Mouse (Mus musculus): ENCODE data around the gene Ankrd55. TPM values are rescaled to one million over a fixed set of nuclear protein-coding genes. Genes with fewer than 3 reads are reported as not detected.

Ankrd55 gene
- polyA plus RNA-seq, 1 experiment, result 0.08 TPM

GRCm38 (mm10) chr13:112386494-112387075 is 98.3 kb downstream of the Ankrd55 start:
- Histone ChIP-seq H3K4me1 (ENCODE audit: control insufficient read depth, insufficient read depth, low read length) (0 out of 2 replicates have a peak, but pooled peaks cover 3% of the 10 kb centered on the region), H3K27ac (ENCODE audit: insufficient read depth, low read depth, low read length) (no peak overlapping the region), H3K36me3 (ENCODE audit: control insufficient read depth, insufficient read depth, low read length) (no peaks in the 10 kb centered on the region), H3K27me3 (replicated peaks; ENCODE audit: control insufficient read depth, insufficient read depth, low read length) (no peaks in the 10 kb centered on the region), H3K4me3 (ENCODE audit: insufficient read depth, low read depth, low read length) (no peak overlapping the region)
- DNase-seq, result peak; percentile 59
- no peak for TF ChIP-seq CTCF (conservative IDR thresholded peaks at IDR 0.05; ENCODE audit: insufficient read depth, insufficient read length, low read depth, low read length)
- no peak for TF ChIP-seq POLR2A (IDR thresholded peaks at IDR 0.05; ENCODE audit: low read depth, low read length)
- WGBS, result 35% methylated on average over 2 of the region's 2 CpGs

DNA sequence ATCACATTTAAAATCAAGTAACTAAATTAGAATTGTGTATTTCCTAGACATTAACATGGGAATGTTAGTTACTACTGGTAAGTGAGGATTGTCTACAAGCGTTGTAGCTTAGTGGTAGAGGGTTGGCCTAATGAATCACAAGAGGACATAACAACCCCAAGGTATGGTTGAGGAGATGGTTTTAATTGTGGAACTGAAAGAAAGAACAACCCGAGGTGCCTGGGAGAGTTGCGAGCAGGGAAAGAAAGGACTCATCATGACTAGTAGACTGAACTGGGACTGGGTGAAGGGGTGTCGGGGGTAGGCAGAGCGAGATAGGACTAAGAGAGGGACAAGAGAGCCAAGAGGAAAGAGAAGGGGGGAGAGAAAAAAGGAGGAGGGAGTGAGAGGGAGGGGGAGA is 99.0 kb downstream of the Ankrd55 start:
- Histone ChIP-seq H3K36me3 (ENCODE audit: control insufficient read depth, insufficient read depth, low read length) (no peaks in the 10 kb centered on the region), H3K4me1 (ENCODE audit: control insufficient read depth, insufficient read depth, low read length) (0 out of 2 replicates have a peak, but pooled peaks cover 3% of the 10 kb centered on the region), H3K4me3 (ENCODE audit: insufficient read depth, low read depth, low read length) (no peak overlapping the region), H3K27ac (ENCODE audit: insufficient read depth, low read depth, low read length) (no peak overlapping the region), H3K27me3 (replicated peaks; ENCODE audit: control insufficient read depth, insufficient read depth, low read length) (no peaks in the 10 kb centered on the region)
- WGBS, result 90% methylated on average over 5 of the region's 5 CpGs
- TF ChIP-seq POLR2A (IDR thresholded peaks at IDR 0.05; ENCODE audit: low read depth, low read length) (no peak), CTCF (conservative IDR thresholded peaks at IDR 0.05; ENCODE audit: insufficient read depth, insufficient read length, low read depth, low read length) (no peak)
- DNase-seq, result no peak

GRCm38 (mm10) chr13:112388176-112388575 is 99.9 kb downstream of the Ankrd55 start:
- TF ChIP-seq CTCF (conservative IDR thresholded peaks at IDR 0.05; ENCODE audit: insufficient read depth, insufficient read length, low read depth, low read length), result no peak
- no peak for TF ChIP-seq POLR2A (IDR thresholded peaks at IDR 0.05; ENCODE audit: low read depth, low read length)
- no peaks in the 10 kb centered on the region for H3K36me3 ChIP-seq (ENCODE audit: control insufficient read depth, insufficient read depth, low read length)
- 92% methylated on average over 3 of the region's 3 CpGs for WGBS
- H3K4me1 ChIP-seq (ENCODE audit: control insufficient read depth, insufficient read depth, low read length), result 0 out of 2 replicates have a peak, but pooled peaks cover 3% of the 10 kb centered on the region
- no peak overlapping the region for H3K27ac ChIP-seq (ENCODE audit: insufficient read depth, low read depth, low read length)
- DNase-seq, result no peak
- no peak overlapping the region for H3K4me3 ChIP-seq (ENCODE audit: insufficient read depth, low read depth, low read length)
- no peaks in the 10 kb centered on the region for H3K27me3 ChIP-seq (replicated peaks; ENCODE audit: control insufficient read depth, insufficient read depth, low read length)

DNA sequence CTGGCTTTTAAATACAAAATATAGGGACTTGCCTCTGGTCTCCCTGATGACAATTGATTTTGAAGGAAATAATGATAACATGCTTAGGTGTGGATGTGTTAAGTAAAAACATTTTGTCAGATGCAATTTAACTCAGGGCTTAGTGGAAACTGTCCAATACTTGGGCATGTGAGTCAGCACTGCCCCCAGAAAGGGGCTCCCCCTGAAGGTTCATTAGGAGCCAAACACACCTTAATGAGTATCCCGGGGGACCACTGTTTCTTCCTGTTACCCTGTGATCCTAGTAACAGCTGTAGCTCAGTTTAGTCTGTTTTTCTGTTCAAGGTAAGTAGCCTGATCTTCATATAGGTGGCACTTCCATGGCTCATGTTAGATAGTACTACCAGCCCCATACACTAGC is 102.0 kb downstream of the Ankrd55 start:
- 91% methylated on average over 1 of the region's 1 CpGs for WGBS
- no peak for TF ChIP-seq POLR2A (IDR thresholded peaks at IDR 0.05; ENCODE audit: low read depth, low read length)
- no peak for TF ChIP-seq CTCF (conservative IDR thresholded peaks at IDR 0.05; ENCODE audit: insufficient read depth, insufficient read length, low read depth, low read length)
- H3K4me1 ChIP-seq (ENCODE audit: control insufficient read depth, insufficient read depth, low read length), result no peaks in the 10 kb centered on the region
- no peak overlapping the region for H3K4me3 ChIP-seq (ENCODE audit: insufficient read depth, low read depth, low read length)
- no peaks in the 10 kb centered on the region for H3K27me3 ChIP-seq (replicated peaks; ENCODE audit: control insufficient read depth, insufficient read depth, low read length)
- no peak overlapping the region for H3K27ac ChIP-seq (ENCODE audit: insufficient read depth, low read depth, low read length)
- H3K36me3 ChIP-seq (ENCODE audit: control insufficient read depth, insufficient read depth, low read length), result no peaks in the 10 kb centered on the region
- DNase-seq, result no peak

DNA sequence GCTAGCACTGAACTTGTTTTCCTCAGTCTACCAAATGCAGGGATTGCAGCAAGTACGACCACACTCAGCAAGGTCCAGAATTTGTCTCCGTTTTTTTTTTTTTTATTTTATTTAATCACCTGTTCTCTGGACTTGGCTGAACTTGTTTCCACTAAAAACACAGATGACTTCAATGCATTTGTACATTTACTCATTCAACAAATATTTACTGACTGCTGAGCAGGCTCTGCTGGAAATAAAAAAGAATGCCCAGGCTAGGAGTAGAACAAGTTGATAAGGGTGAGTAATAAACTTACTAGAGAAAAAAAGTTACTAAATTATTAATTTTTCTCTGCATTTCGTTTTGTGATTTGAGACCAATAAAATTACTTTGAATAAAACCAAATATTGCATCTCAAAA is 103.1 kb downstream of the Ankrd55 start:
- WGBS, result 65% methylated on average over 3 of the region's 3 CpGs

GRCm38 (mm10) chr13:112393356-112393755 is 105.1 kb downstream of the Ankrd55 start:
- no peaks in the 10 kb centered on the region for H3K4me1 ChIP-seq (ENCODE audit: control insufficient read depth, insufficient read depth, low read length)
- WGBS, result 96% methylated on average over 2 of the region's 2 CpGs
- no peaks in the 10 kb centered on the region for H3K36me3 ChIP-seq (ENCODE audit: control insufficient read depth, insufficient read depth, low read length)
- H3K27me3 ChIP-seq (replicated peaks; ENCODE audit: control insufficient read depth, insufficient read depth, low read length), result no peaks in the 10 kb centered on the region
- no peak for DNase-seq
- H3K27ac ChIP-seq (ENCODE audit: insufficient read depth, low read depth, low read length), result no peak overlapping the region
- TF ChIP-seq CTCF (conservative IDR thresholded peaks at IDR 0.05; ENCODE audit: insufficient read depth, insufficient read length, low read depth, low read length) (no peak), POLR2A (IDR thresholded peaks at IDR 0.05; ENCODE audit: low read depth, low read length) (no peak)
- no peak overlapping the region for H3K4me3 ChIP-seq (ENCODE audit: insufficient read depth, low read depth, low read length)

More for the DNA sequence above, 103.1 kb downstream of the Ankrd55 start:
- Histone ChIP-seq H3K4me1 (ENCODE audit: control insufficient read depth, insufficient read depth, low read length) (no peaks in the 10 kb centered on the region), H3K4me3 (ENCODE audit: insufficient read depth, low read depth, low read length) (no peak overlapping the region), H3K27me3 (replicated peaks; ENCODE audit: control insufficient read depth, insufficient read depth, low read length) (no peaks in the 10 kb centered on the region), H3K27ac (ENCODE audit: insufficient read depth, low read depth, low read length) (no peak overlapping the region), H3K36me3 (ENCODE audit: control insufficient read depth, insufficient read depth, low read length) (no peaks in the 10 kb centered on the region)
- TF ChIP-seq CTCF (conservative IDR thresholded peaks at IDR 0.05; ENCODE audit: insufficient read depth, insufficient read length, low read depth, low read length), result no peak
- TF ChIP-seq POLR2A (IDR thresholded peaks at IDR 0.05; ENCODE audit: low read depth, low read length), result no peak
- DNase-seq, result no peak

GRCm38 (mm10) chr13:112394271-112394670 is 106.0 kb downstream of the Ankrd55 start:
- DNase-seq, result no peak
- no peak overlapping the region for H3K4me3 ChIP-seq (ENCODE audit: insufficient read depth, low read depth, low read length)
- TF ChIP-seq CTCF (conservative IDR thresholded peaks at IDR 0.05; ENCODE audit: insufficient read depth, insufficient read length, low read depth, low read length), result no peak
- TF ChIP-seq POLR2A (IDR thresholded peaks at IDR 0.05; ENCODE audit: low read depth, low read length), result no peak
- H3K27ac ChIP-seq (ENCODE audit: insufficient read depth, low read depth, low read length), result no peak overlapping the region
- no peaks in the 10 kb centered on the region for H3K4me1 ChIP-seq (ENCODE audit: control insufficient read depth, insufficient read depth, low read length)
- no peaks in the 10 kb centered on the region for H3K27me3 ChIP-seq (replicated peaks; ENCODE audit: control insufficient read depth, insufficient read depth, low read length)
- H3K36me3 ChIP-seq (ENCODE audit: control insufficient read depth, insufficient read depth, low read length), result no peaks in the 10 kb centered on the region
- 85% methylated on average over 9 of the region's 9 CpGs for WGBS
